Mouse (Mus musculus) kidney, postnatal 4 days (tissue): Measurements from ENCODE around the gene Clca3b.
A peak's percentile ranks its signal among the peaks of the same experiment; 100 is the strongest.
"Not testable (repeated sequence)": the region's sequence is repeated elsewhere in the genome, so short reads cannot be mapped to it uniquely, and the experiment has no call there.

ENCODE experiments used
- DNase-seq, 2 experiments: peaks; one replicate each; pipeline ENCODE4 v3.0.0; 2021; ENCODE audit warnings: mixed read lengths in 2 of 2

Gene Clca3b

GRCm38 (mm10) chr3:144849014-144849556, at the start of gene Clca3b:
Gene Clca3b, minus strand, starts transcription at chr3:144849357.
- not testable (repeated sequence) for DNase-seq

GRCm38 (mm10) chr3:144897042-144897678, 48.0 kb upstream of the Clca3b start:
- DNase-seq = no peak

GRCm38 (mm10) chr3:144890246-144890758, 41.1 kb upstream of the Clca3b start:
- no peak for DNase-seq

- no peak for DNase-seq
These were observed 37.8 kb upstream of the Clca3b start for GRCm38 (mm10) chr3:144886957-144887356.

- not testable (repeated sequence) for DNase-seq
These were observed 22.9 kb upstream of the Clca3b start for GRCm38 (mm10) chr3:144872012-144872411.

- DNase-seq = no peak
These were observed 427 bp upstream of the Clca3b start for GRCm38 (mm10) chr3:144849584-144849983.

GRCm38 (mm10) chr3:144827257-144827656, 21.9 kb downstream of the Clca3b start:
- peak; percentile 3 to 16 for DNase-seq

- peak; percentile 92 for DNase-seq
These were observed 24.0 kb downstream of the Clca3b start for GRCm38 (mm10) chr3:144825151-144825550.

- no peak for DNase-seq
These were observed 25.8 kb downstream of the Clca3b start for GRCm38 (mm10) chr3:144823331-144823730.

GRCm38 (mm10) chr3:144820632-144821031, 28.5 kb downstream of the Clca3b start:
- DNase-seq = no peak

GRCm38 (mm10) chr3:144819219-144819618, 29.9 kb downstream of the Clca3b start, which contains the start of gene Clca3a2:
Gene Clca3a2, minus strand, starts transcription at chr3:144819494.
- DNase-seq = not testable (repeated sequence)

GRCm38 (mm10) chr3:144813336-144813735, 35.8 kb downstream of the Clca3b start:
- not testable (repeated sequence) for DNase-seq

- DNase-seq = peak in 1 of 2 experiments; percentile 7
These were observed 37.3 kb downstream of the Clca3b start for GRCm38 (mm10) chr3:144811821-144812220.

- DNase-seq = not testable (repeated sequence)
These were observed 40.8 kb downstream of the Clca3b start for GRCm38 (mm10) chr3:144808153-144808925.

GRCm38 (mm10) chr3:144806626-144807025, 42.5 kb downstream of the Clca3b start:
- not testable (repeated sequence) for DNase-seq

- DNase-seq = peak; percentile 58 to 63
These were observed 47.3 kb downstream of the Clca3b start for GRCm38 (mm10) chr3:144801861-144802260.

GRCm38 (mm10) chr3:144785181-144786148, 63.7 kb downstream of the Clca3b start:
- no peak for DNase-seq
